Mouse (Mus musculus) mature B cell (primary cell): ENCODE data around the gene Gucy1b2.

Experiments used
- in situ Hi-C: fragments of 300-500 bp; cut with MboI; formaldehyde crosslinking; loops from 2 replicates; pipeline ENCODE4 v1.14.3; 2019

The Gucy1b2 gene

DNA sequence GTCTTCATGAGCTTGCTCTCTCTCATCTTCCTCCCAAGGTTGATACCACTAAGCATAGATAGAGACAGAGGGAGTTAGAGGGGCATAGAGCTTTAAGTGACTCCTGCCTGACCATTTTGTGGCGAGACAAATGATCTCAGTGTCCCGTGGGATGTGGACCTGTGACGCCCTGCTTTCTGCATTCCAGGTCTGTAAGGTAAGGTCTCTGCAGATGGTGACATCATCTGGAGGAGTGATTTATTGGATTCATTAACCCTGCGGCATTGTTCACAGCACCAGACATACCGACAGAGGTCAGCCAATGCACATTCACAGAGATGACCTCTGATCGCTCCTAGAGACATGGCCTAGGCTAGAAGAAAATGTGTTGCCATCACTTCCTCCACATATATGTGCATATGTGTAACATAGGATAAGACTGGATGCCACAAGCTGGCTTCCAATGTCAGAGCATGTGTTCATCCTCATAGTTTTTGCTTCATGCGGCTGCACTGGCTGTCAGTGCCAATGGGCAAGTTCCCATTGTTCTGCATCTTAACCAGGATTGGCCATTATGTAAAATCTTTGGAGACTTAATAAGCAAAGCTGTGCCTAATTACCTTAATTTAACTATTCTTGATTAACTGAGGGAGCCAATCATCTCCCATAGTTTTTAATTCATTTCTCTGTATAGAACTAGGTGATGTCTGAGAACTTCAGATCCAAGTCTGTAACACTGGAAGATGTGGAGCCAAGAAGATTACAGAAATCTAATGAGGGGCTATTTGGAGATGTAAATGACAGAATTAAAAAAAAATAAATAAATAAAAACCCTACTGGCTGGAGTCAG is 9.5 kb downstream of the Gucy1b2 start:
- in situ Hi-C loops: no loop called here

DNA sequence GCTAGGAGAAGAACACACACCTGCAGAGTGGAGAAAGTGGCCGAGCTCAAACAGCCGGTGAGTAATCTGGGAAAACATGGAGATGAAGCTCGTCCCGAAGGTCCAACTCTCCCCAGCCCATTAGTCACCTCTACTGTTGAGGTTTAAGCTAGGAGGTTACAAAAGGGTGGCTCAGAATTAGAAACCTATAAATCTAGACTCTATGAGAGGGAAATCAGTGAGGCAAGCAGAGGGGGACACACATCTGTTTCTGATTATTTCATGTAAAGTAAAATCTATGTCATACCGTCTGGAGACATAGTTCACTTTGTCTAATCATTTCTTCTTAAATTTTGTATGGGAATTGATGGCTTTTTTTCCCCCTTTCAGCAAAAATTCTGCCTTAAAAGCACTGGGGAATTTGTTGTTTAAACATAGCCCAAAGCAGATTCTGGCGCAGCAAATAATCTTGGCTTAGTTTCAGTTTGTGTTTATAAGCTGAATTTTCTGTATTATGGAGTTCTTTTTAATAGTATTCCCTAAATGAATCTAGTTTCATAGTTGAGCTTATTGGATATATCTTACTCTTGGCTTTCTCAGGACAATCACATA is 12.2 kb downstream of the Gucy1b2 start:
- in situ Hi-C loops: no loop called here

DNA sequence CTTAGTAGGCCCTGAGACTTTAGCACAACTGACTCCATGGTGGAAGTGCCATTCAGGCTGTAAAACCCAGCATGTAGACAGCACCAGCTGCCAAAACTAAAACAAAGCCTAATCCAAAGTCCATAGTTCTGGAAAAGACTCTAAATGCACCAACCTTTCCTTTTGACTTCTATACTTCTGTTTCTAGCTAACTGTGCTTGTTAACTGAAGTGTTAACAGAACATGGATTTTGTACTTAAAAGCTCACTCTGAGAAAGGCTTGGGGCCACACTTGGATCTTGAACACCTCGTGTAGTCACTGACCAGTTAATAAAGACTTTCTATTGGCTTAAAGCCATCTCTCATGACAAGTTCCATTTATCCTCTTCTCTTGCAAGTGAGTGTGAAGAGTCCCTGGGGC is 13.1 kb downstream of the Gucy1b2 start:
- in situ Hi-C loops: no loop called here

DNA sequence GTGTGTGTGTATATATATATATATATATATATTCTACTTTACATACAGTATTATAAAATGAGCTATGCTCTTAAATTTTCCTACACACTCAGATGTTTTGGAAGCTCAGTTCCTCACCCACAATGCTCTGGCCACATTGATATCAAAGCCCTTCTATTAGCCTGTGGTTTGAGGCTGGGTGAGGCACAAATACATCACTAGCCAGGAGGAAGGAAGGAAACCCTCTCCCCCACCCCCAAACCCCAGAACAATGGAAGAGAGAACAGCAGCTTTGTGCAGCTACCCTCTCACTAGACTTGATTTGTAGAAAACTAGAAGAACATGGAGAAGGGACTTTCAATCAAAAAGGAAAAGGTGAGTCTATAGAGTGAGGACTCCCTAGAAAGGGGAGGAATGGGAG is 16.1 kb downstream of the Gucy1b2 start:
- in situ Hi-C loops: no loop called here

DNA sequence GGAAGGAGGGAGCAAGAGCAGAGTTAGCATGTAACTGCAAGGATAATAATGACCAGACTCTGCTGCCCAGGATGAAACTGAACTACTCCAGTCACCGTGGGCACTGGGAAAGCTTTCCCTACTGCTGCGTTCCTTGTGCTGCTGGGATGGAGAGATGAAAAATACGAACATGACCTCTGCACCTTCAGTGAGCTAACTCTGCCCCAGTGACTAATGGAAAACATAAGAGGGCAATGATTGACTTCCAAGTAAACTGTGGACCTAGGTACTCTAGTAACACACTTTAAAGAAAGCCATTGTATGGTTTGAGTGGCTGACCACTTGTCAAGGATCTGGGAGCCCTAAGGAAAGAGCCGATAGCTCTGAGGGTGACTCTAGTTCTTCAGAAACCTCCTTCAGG is 17.9 kb downstream of the Gucy1b2 start:
- in situ Hi-C loops: no loop called here

DNA sequence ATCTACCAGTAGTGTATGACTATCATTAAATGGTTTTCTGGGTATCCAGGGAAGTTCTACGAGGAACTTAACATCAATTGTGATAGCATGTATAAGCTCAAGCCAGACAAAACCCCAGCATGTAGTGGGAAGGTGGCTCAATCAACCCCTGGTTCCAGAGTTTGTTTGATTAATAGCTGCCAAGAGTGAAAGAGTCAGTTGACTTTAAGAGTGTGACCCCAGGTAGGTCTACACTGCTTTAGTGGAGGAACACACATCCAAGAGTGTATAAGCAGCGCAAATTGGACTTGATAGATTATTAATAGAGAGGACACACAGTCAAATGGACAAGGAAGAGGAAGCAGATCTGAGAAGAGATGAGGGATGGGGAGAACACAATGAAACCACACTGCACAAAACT is 18.3 kb downstream of the Gucy1b2 start:
- in situ Hi-C loops: no loop called here

DNA sequence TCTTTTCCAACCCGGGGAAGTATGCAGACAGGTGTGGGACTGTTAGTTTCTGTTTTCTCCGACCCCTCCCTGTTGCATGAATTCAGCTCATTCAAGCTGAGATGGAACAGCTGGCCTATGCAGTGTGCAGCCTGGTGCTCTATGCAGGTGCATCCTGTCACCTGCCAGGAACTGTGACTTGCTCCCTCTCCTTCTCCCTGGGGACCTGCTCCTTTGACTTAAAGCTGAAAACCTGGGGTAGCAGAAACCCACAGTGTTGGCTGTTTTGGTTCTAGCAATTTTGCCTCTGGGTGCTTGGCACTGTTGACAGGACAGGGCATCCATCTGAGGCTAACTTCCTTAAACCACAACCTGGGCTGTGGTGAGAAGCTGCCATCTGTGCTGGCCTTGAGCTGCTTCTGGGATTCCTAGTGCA is 30.8 kb downstream of the Gucy1b2 start:
- in situ Hi-C loops: no loop called here

DNA sequence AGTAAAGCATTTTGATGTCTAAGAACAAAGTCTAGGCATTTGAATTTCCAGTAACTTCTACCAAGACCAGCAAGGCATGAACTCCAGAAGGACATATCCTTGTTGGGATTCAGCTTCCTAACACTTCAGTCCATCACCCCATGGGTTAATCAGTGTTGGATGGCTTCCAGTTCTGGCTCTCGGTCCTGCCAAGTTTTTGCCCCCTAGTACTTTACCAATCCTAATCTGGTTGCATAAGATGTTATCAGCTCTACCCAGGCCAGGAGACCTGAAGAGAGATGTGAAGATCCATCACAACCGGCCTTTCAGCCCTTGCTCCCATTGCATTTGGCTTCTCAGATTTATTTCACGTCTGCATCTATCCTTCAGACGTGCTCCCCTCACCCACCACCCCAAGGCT is 33.8 kb downstream of the Gucy1b2 start:
- in situ Hi-C loops: no loop called here

DNA sequence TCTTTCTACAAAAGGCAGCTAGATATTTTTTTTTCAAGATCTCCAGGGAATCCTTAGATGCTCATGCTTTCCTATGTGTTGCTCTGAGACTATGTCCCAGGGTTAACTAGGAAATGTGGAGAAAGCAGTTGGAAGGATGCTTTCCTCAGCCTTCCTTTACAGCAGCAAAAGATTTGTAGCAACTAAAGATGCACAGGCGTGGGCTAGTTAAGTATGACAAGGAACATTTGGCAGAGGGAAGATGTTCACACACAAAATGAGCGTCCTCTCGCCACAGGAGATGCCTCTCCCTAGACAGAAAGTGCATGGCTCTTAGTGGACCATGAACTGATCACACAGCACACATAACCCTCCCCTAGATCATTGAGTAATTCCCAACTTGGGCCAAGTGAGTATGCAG is 38.6 kb downstream of the Gucy1b2 start:
- in situ Hi-C loops: no loop called here

DNA sequence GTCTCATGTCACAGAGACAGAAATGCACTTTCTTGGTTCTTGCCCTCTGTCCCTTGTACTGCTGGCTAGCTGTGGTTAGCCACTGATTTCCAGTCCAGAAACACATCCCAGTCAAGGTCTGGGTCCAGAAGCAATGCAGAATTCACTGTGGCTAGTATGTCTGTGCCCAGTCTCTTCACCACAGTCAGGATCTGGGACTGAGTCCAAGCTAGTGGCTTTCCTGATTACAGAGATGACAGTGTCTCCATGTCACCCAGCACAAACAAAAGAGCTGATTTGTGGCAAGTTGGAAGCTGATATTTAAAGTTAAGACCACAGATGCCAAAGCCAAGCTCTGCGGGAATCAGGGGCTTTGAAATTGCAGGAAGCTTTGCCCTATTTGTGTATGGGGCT is 39.4 kb downstream of the Gucy1b2 start:
- in situ Hi-C loops: no loop called here

DNA sequence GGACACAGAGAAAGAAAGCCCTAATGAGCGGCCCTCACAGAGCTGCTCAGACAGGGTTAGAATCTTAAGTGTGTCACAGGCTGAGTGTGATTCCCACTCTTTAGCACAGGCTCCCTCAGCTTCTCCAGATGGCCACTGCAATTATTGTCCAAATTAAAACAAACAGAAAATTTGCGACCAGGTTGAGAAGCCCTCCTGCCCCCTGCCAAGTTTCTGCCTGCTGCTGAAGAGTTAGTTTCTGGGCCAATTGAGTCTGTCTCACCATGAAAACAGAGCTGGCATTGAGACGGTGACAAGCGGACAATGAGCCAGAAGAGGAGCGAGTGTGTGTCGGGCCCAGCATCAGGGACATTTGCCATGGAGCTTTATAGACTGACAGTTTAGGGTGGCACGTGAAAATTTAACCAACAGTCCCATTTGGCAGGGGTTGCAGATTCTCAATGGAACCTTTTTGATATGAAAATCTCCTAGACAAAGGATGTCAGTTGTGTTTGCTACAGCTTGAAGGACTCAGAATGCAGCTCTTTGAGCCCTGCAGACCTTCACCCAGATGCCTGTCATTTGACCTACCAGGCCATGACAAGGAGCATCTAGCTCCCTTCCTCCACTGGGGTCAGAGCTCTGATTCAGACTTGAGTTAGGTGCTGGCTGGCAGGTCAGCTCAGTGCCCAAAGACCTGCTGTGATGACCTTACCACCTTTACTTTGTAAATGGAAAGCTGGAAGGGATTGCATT is 39.9 kb downstream of the Gucy1b2 start:
- in situ Hi-C loops: no loop called here

DNA sequence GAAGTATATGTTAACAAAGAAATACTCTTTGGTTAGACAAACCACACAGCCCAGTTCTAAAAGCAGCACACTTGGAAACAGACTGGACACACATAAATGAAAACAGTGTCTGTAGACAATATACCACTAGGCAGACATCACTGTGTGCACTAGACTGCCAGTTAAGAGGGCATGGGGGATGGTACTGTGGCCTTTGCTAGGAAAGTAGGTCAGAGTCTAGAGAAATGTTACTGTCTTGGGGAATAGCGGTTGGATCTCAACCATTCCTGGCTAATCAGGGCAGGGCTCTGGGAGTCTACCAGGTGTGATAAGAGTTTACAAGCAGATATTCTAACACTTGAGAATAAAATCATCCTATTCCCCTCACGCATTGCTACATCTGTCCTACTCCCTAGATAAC is 60.7 kb downstream of the Gucy1b2 start:
- in situ Hi-C loops: no loop called here

DNA sequence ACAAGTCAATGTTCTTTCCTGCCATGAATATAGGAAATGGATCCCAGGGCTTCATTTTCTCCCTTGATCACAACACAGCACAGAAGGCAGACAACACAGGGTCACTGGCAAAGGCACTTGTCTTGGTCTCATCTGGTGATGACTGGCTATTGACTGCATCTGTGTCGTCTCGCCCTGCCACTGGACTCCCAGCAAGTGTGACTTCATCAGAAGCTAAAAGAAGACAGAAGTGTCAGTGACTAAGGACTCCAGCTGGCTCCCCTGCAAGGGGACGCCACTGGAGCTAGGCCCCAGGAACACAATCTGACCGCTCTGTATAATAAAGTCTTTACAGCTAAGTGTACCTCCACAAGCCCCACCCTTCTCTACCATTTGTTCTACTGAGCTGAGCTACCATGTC is 63.3 kb downstream of the Gucy1b2 start:
- in situ Hi-C loops: no loop called here

DNA sequence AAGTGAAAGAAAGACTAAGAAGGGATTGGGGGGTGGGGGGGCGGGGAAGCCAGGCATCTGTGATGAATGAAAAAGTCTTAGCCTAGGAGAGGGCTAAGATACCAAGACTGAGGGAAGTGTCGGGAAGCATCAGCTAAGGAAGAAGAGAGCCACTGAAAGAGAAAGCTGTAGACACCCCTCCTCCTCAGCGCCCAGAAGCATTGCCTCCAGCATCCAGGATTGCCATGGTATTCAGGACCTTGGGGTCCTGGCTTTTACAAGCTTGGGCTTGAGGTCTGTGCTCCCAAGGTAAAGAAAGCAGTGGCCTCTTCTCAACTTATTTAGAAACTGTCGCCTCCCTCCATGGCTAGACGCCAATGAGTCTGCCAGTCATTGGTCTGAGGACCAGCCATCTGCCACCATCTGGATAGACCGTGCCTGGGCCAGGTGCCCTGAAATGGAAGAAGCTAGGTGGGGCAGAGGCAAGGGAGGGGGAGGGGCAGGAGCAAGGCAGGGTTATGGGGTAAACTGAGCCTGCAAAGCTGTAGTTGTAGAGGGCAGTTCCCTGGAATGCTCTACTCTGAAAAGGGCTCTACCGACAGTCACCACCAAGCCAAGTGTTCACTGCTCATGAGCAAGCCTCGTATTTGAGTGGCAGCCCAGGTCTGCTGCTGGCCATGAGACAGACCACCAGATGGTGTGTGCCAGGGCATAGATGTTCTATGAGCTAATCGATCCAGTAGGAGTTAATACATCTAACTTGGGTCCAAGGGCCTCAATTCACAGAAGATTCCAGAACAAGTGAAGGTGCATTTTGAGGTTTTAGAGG is 66.2 kb downstream of the Gucy1b2 start:
- in situ Hi-C loops: no loop called here

DNA sequence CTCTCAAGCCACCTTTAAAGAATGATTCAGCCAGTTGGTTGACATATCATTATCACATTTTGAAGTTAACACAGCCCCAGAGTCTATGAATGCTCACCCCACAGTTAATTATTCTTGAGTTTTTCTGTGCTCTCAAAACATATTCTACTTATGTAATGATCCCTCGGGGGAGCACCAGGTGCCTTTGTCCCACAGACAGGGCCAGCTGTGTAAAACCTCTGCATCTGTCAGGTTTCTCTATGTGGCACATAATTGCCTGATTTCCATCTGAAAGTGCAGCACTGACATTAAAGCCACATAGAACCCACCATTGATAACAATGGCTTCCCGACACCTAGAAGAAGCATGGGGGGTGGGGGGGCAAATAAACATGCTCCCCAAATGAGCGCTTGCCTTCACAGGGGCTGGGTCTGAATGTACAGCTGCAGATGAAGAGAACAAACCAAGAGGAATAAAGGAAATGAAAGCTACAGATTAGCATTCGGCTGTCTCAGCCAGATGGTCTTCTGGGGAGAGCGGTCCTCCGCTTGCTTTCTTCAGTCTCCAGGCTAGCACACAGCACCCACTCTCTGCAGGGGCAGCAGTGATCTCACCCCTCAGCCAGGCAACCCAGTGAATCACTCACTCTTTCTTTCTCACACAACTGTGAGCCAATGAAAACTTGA is 66.9 kb downstream of the Gucy1b2 start:
- in situ Hi-C loops: no loop called here

DNA sequence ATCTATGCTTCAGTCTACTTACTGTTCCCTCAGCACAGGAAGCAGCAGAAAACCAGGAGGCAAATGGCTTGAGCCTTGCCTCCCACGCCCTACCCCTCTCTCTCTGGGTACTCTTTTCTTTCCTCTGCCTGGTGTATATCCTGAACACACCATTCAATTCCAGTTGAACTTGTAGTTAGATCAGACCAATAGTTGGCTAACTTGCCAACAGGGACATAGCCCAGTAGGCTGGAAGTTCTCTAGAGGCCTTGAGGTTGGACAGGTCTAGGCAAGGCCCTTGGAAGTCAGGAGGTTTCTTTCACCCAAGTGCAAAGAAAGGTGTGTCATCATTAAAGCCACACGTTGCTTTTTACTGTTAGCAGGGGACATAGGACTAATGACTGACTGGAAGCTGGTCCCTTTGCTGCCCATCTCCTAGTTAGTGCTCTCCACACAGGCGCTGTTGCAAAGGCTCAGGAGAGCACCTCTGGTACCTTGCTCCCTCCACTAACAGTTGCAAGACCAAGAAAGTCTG is 72.2 kb downstream of the Gucy1b2 start:
- in situ Hi-C loops: no loop called here

DNA sequence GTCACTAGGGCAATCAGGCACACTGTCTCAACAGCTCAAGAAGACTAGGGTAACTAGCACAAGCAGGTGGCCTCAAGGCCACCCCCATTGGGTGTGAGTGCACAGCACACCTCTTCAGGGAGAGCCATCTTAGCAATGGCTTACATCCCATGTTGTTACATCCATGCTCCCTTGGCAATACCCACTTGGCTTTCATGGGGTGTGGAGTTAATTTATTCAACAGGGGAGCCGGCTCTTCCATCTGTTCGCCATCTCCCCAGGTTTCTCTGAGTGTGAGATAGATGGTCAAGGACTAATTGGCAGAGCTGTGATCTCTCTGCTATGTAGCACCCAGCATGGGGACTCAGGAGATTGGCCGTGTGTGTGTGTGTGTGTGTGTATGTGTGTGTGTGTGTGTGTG is 73.0 kb downstream of the Gucy1b2 start:
- in situ Hi-C loops: no loop called here

DNA sequence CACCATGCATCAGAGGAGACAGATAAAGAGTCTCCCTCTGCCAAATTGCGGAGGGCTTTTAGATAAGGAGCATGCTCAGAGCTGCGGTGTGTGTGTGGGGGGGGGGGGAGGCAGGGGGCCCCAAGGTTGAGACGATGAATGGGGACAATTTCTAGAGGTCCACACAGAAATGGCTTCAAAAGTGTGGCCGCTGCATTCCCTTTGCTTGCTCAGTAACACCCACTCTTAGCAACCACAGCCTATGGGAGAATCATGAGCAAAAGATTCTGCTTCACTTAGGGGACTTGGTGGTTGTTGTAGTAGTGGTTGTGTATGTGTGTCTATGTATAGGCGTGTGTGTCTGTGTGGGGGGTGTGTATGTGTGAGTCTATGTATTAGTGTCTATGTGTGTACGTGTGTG is 75.5 kb downstream of the Gucy1b2 start:
- in situ Hi-C loops: no loop called here

DNA sequence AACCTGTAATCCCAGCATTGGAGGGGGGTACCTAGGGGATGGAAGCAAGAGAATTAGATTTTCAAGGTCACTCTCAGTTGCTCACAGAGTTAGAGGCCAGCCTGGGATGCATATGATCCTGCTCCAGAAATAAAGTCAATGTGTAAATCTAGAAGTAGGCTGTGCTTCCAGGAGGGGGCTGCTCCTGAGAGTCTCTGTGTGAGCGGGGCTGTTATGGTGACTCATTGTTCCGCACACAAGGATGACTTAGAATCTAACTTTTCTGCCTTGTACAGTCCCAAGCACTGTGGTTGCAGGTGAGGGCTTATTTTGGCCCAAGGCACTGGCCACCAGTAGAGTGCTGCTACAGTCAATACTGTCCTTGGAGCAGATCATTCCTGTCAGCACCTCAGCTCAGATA is 76.7 kb downstream of the Gucy1b2 start:
- in situ Hi-C loops: no loop called here

DNA sequence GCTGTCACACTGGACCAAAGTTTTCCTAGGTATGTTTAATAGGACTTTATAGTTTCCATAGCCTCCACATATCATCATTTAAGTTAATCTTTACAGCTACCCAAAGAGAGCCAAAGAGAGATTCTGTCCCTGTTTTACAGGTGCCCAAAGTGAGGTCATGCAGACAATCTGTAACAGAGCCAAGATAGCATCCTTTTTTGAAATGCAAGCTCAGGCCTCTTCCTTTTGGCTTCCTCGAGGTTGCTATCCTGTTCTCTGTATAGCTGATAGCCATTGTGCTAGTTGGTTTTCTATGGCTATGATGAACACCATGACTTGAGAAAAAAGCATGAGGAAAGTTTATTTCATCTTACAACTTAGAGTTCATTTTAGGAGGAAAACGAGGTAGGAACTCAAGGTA is 80.0 kb downstream of the Gucy1b2 start:
- in situ Hi-C loops: no loop called here

DNA sequence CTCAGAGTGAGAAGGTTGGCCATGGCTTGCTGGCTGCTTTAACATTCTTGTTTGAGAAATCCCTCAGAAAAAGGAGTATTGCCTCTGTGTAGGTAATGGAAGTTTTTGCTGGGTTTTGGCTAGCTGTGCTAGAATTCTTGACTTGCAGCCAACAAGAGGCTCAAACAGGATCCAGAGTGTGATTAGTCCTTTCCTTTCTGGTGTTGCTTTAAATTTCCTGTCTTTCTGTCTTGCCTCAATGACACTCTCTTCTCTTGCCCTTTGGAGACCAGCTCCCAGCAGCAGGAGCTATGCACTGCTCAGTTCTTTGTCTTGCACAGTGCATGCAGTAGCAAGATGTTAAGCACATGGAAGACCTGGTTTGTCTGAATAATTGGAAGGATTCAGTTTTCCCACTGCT is 80.4 kb downstream of the Gucy1b2 start:
- in situ Hi-C loops: no loop called here

DNA sequence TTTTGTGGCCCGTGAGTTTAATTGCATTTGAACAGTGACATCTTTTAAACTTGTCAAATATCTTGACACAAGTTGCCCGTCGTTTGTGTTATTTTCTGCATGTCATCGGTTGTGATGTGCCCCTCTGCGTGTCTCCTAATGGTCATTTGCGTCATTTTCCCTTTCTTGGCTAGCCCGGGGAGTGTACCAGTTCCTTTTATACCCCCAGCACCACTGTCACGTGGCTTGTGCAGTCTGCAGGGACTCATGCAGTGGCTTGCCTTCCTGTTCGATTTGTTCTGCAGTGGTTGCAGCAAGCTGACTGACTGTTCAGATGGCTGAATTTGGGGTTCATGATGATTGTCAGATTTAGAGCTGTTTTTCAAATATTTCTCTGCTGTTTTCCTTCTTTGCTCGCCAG is 82.1 kb downstream of the Gucy1b2 start:
- in situ Hi-C loops: no loop called here
